Mouse (Mus musculus) adrenal gland, adult (tissue): ENCODE data around the gene Gm6217.
"Not testable (repeated sequence)": the region's sequence is repeated elsewhere in the genome, so short reads cannot be mapped to it uniquely, and the experiment has no call there.

Experiments used
- DNase-seq, 2 experiments: peaks; one replicate each; pipeline ENCODE4 v3.0.0; 2022 to 2023; ENCODE audit warnings: low spot score in 1 of 2; ENCODE audit not compliant: inconsistent age in 2 of 2

The Gm6217 gene

GRCm38 (mm10) chr1:82931326-82931725, at the start of gene Gm6217:
Gene Gm6217 (minus strand): TSS chr1:82931399.
- DNase-seq, result not testable (repeated sequence)

GRCm38 (mm10) chr1:82977840-82978239, 46.6 kb upstream of the Gm6217 start:
- DNase-seq, result no peak

GRCm38 (mm10) chr1:82975750-82976149, 44.6 kb upstream of the Gm6217 start:
- peak in 1 of 2 experiments; percentile 52 for DNase-seq

- DNase-seq, result peak in 1 of 2 experiments; percentile 36
These were observed 43.1 kb upstream of the Gm6217 start for GRCm38 (mm10) chr1:82974342-82974741.

GRCm38 (mm10) chr1:82973901-82974300, 42.7 kb upstream of the Gm6217 start:
- DNase-seq, result no peak

GRCm38 (mm10) chr1:82973244-82973643, 42.0 kb upstream of the Gm6217 start:
- DNase-seq, result peak in 1 of 2 experiments; percentile 35

GRCm38 (mm10) chr1:82972046-82972445, 40.8 kb upstream of the Gm6217 start:
- peak; percentile 62 to 79 for DNase-seq

GRCm38 (mm10) chr1:82966413-82966812, 35.2 kb upstream of the Gm6217 start:
- no peak for DNase-seq

- DNase-seq, result no peak
These were observed 28.7 kb upstream of the Gm6217 start, which contains the start of gene Gm47955 for GRCm38 (mm10) chr1:82959870-82960385. Gene Gm47955 (plus strand): TSS chr1:82960286.

GRCm38 (mm10) chr1:82955913-82956312, 24.7 kb upstream of the Gm6217 start, which contains the start of gene Gm7544:
Gene Gm7544 (minus strand): TSS chr1:82956013.
- DNase-seq, result not testable (repeated sequence)

GRCm38 (mm10) chr1:82948601-82949000, 17.4 kb upstream of the Gm6217 start:
- DNase-seq, result no peak

- not testable (repeated sequence) for DNase-seq
These were observed 14.8 kb upstream of the Gm6217 start for GRCm38 (mm10) chr1:82946029-82946428.

GRCm38 (mm10) chr1:82943295-82943694, 12.1 kb upstream of the Gm6217 start, which contains the start of gene A030003K21Rik:
Gene A030003K21Rik (minus strand): TSS chr1:82943388.
- DNase-seq, result not testable (repeated sequence)

- DNase-seq, result not testable (repeated sequence)
These were observed 11.3 kb upstream of the Gm6217 start for GRCm38 (mm10) chr1:82942505-82942904.

GRCm38 (mm10) chr1:82938666-82939065, 7.5 kb upstream of the Gm6217 start:
- no peak for DNase-seq

- DNase-seq, result not testable (repeated sequence)
These were observed 641 bp downstream of the Gm6217 start for GRCm38 (mm10) chr1:82930558-82930957.

- DNase-seq, result no peak
These were observed 6.5 kb downstream of the Gm6217 start, which contains the start of gene A030014E15Rik for GRCm38 (mm10) chr1:82924650-82925049. Gene A030014E15Rik (plus strand): TSS chr1:82924917.

- not testable (repeated sequence) for DNase-seq
These were observed 17.8 kb downstream of the Gm6217 start for GRCm38 (mm10) chr1:82913434-82913833.

- DNase-seq, result no peak
These were observed 18.2 kb downstream of the Gm6217 start, which contains the start of gene A030005L19Rik for GRCm38 (mm10) chr1:82913025-82913424. Gene A030005L19Rik (plus strand): TSS chr1:82913325.

- DNase-seq, result no peak
These were observed 25.3 kb downstream of the Gm6217 start for GRCm38 (mm10) chr1:82905886-82906285.

GRCm38 (mm10) chr1:82901201-82901600, 30.0 kb downstream of the Gm6217 start:
- DNase-seq, result no peak

- no peak for DNase-seq
These were observed 30.6 kb downstream of the Gm6217 start for GRCm38 (mm10) chr1:82900567-82900966.

GRCm38 (mm10) chr1:82893269-82893668, 37.9 kb downstream of the Gm6217 start:
- DNase-seq, result no peak
